Mouse (Mus musculus) erythroblast, embryonic 14.5 days (primary cell): ENCODE results near the gene Tmc3. TPM values are rescaled to one million over a fixed set of nuclear protein-coding genes. Genes with fewer than 3 reads are reported as not detected.

ENCODE experiments used
- H3K27me3 ChIP-seq: 2 replicates; pipeline ENCODE4 v1.6.1; 2012; ENCODE audit warnings: inconsistent platforms; ENCODE audit not compliant: control insufficient read depth
- H3K36me3 ChIP-seq: 2 replicates; pipeline ENCODE4 v1.6.1; 2012; ENCODE audit warnings: mild to moderate bottlenecking, inconsistent platforms; ENCODE audit not compliant: control insufficient read depth
- H3K4me1 ChIP-seq: 2 replicates; pipeline ENCODE4 v1.6.1; 2012; ENCODE audit warnings: inconsistent platforms; ENCODE audit not compliant: control insufficient read depth
- H3K4me3 ChIP-seq: replicated peaks from 2 replicates; pipeline ENCODE3; 2012; ENCODE audit warnings: moderate library complexity, mild to moderate bottlenecking, inconsistent platforms
- H3K9me3 ChIP-seq: 2 replicates; pipeline ENCODE4 v1.6.1; 2012; ENCODE audit warnings: low read length, inconsistent platforms, mixed read lengths; ENCODE audit not compliant: control insufficient read depth
- GATA1 ChIP-seq: IDR thresholded peaks from 2 replicates; pipeline ENCODE4 v1.6.1; 2012; ENCODE audit warnings: low read length, inconsistent platforms, mixed read lengths
- TAL1 ChIP-seq: IDR thresholded peaks from 3 replicates; pipeline ENCODE4 v1.6.1; 2012; ENCODE audit warnings: low read length, inconsistent platforms, mixed read lengths
- polyA plus RNA-seq: library from polyadenylated mRNA; stranded (reverse); fragments of >175 nt; gene quantifications from 2 replicates; pipeline ENCODE4 v1.2.3, GENCODE M21; 2012

The Tmc3 gene
- polyA plus RNA-seq, 1 experiment = not detected

DNA sequence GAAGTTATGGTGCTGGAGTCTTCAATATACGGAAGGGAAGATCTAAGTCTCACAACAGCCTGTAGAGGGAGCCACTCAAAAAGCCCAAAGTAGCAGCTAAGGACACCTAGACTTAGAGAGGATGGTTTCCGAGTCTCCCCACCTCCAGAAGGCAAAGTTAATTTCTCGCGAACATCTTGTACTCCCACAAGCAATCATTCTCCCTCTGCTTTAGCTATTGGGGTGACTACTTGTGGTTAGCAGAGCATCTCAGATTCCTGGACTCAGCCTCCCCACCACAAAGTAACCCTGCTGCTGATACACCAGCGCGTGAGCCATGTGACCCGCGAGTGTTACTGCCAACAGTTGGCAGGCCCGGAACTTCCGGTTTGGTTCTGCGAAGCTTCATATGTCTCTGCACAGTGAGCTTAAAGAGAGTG, 75.6 kb downstream of the Tmc3 start:
- Histone ChIP-seq H3K27me3 (no peaks in the 10 kb centered on the region), H3K9me3 (no peaks in the 10 kb centered on the region), H3K4me1 (no peaks in the 10 kb centered on the region), H3K36me3 (no peaks in the 10 kb centered on the region), H3K4me3 (no peak overlapping the region)
- TF ChIP-seq GATA1 (no peak), TAL1 (no peak)

DNA sequence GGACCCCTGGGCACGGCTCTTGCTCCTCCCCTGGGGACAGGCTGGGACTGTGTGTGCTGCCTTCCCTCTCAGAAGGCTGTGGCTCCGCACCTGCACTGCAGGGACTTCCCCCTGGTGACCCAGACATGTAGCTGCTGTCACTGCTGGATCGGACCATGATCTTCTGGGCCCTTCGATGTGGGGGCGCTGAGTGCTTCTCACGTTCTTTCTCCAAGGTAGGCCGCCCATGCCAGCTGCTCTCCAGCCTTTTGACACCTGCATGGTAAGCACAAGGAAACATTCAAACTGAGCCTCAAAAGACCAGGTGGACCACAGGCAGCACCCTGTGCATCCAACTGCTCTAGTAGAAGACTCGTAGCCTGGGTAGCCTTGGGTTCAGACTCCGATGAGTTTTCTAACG, 76.3 kb downstream of the Tmc3 start:
- no peaks in the 10 kb centered on the region for H3K4me1 ChIP-seq
- H3K4me3 ChIP-seq = no peak overlapping the region
- no peak for TF ChIP-seq TAL1
- TF ChIP-seq GATA1 = no peak
- H3K36me3 ChIP-seq = no peaks in the 10 kb centered on the region
- H3K9me3 ChIP-seq = no peaks in the 10 kb centered on the region
- no peaks in the 10 kb centered on the region for H3K27me3 ChIP-seq

DNA sequence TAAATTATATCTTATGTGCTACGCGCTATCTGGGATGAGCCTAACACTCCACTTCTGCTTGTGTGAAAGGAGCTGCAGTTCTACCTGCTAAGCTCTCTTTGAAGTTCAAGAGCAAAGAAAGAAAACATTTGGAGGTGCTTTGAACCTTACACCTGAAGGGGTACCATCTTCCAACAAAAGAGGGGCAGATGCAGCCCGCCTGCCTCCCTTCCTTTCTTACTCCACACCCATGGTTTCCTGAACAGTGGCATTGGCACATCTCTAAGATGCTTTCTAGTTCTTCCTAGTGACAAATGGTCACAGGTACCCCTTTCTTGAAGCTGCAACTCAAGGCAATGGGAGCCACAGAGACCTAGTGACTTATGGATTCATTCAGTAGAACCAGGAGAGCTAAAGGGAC, 77.0 kb downstream of the Tmc3 start:
- TF ChIP-seq TAL1 (no peak), GATA1 (no peak)
- Histone ChIP-seq H3K4me3 (no peak overlapping the region), H3K9me3 (no peaks in the 10 kb centered on the region), H3K36me3 (no peaks in the 10 kb centered on the region), H3K27me3 (no peaks in the 10 kb centered on the region), H3K4me1 (no peaks in the 10 kb centered on the region)

DNA sequence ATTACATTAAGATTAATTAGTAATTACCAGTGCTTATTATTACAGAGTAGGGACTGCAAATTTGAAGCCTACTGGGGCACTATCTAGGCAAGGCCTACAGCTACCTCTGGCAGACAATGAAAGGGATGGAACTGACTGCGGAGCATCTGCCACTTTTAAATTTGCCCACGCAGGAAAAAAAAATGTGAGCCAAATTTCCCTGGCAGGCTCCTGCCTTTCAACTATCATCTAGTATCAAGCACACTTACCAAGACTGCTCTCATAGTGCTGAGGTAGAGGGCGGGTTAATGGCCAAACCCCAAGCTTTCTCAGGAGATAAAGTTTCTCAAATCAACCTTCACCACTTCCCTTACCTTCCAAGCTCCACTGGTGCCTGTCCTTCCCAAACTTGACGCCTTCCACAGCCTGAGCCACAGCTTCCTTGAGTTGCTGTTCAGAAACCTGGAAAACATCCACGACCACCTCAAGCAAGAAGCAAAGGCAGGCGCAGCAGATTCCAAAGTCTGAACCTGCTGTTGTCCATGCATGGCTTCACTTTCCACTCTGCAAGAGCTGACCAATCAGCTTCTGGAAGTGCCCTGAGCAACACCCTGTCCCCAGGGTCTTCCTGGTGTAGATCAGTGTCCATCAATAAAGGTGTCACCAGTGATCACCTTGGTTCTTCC, 78.1 kb downstream of the Tmc3 start:
- Histone ChIP-seq H3K4me3 (no peak overlapping the region), H3K36me3 (no peaks in the 10 kb centered on the region), H3K9me3 (no peaks in the 10 kb centered on the region), H3K4me1 (no peaks in the 10 kb centered on the region), H3K27me3 (no peaks in the 10 kb centered on the region)
- TF ChIP-seq TAL1 = no peak
- no peak for TF ChIP-seq GATA1

DNA sequence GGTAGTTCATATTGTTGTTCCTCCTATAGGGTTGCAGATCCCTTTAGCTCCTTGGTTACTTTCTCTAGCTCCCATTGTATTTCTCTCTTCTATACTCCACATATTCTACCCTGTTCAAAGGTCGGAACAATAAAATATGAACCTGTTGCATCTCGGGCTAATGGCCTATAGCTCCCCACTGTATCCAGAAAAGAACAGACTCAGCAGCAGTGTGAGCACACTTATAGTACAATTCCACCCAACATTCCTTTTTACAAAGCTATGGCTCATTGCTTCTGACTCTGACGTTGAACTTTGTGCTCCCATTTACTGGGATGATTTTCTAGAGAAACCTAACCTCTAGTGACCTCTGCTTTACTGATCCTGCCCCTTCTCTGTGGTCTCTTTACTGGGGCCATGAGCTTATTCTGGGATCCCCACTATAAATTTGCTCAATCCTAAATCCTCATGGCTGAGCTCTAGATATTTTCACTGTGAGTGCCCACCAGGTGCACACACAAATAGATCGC, 81.4 kb downstream of the Tmc3 start:
- no peaks in the 10 kb centered on the region for H3K36me3 ChIP-seq
- no peaks in the 10 kb centered on the region for H3K4me1 ChIP-seq
- TF ChIP-seq TAL1 = no peak
- TF ChIP-seq GATA1 = no peak

DNA sequence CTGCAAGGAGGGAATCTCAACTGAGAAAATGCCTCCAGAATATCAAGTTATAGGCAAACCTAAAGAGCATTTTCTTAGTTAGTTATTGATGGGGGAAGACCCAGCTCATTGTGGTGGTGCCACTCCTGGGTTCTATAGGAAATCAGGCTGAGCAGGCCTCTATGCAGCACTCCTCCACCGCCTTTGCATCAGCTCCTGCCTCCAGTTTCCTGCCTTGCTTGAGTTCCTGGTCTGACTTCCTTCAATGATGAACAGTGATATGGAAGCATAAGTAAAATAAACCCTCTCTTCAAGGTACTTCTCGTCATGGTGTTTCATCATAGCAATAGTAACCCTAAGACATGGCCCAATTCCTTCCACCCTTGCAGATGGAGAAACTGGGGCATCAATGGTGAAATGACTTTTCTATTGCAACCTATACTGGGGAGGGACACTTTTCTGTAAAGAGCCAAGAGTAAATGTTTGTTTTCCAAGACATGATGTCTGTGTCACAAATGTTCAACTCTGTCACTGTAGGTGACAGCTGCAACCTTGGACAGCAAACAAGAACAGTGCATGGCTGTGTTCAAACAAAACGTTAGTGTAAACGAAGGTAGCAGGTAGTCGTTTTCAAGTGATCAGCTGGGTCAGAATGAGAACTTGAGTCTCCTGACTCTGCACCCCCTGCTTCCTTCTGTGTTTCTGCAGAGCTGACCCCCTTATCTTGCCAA, 83.4 kb downstream of the Tmc3 start:
- Histone ChIP-seq H3K4me3 (no peak overlapping the region), H3K4me1 (no peaks in the 10 kb centered on the region), H3K36me3 (no peaks in the 10 kb centered on the region), H3K27me3 (no peaks in the 10 kb centered on the region), H3K9me3 (no peaks in the 10 kb centered on the region)
- TF ChIP-seq GATA1 (no peak), TAL1 (no peak)

More for the DNA sequence above, 81.4 kb downstream of the Tmc3 start:
- Histone ChIP-seq H3K27me3 (no peaks in the 10 kb centered on the region), H3K4me3 (no peak overlapping the region), H3K9me3 (no peaks in the 10 kb centered on the region)

DNA sequence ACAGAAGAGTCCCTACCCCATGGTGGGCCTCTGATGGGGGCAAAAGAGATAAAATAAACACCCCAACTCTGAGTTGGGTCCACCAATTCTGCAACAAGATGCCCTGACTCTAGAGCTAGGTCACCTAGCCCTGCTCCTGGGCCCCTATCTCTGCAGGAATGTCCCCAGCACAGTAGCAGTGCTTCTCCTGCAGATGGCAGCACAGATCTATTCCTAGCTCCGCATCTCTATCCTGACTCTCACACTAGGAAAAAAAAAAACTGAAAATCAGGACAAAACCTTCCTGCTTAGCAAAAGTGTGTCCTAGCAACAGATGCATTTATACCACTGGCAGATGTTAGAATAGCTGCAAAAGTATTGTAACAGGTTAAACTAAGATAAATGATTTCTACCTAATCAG, 84.0 kb downstream of the Tmc3 start:
- H3K4me3 ChIP-seq = no peak overlapping the region
- H3K36me3 ChIP-seq = no peaks in the 10 kb centered on the region
- TF ChIP-seq TAL1 (no peak), GATA1 (no peak)
- H3K9me3 ChIP-seq = no peaks in the 10 kb centered on the region
- no peaks in the 10 kb centered on the region for H3K27me3 ChIP-seq
- no peaks in the 10 kb centered on the region for H3K4me1 ChIP-seq

DNA sequence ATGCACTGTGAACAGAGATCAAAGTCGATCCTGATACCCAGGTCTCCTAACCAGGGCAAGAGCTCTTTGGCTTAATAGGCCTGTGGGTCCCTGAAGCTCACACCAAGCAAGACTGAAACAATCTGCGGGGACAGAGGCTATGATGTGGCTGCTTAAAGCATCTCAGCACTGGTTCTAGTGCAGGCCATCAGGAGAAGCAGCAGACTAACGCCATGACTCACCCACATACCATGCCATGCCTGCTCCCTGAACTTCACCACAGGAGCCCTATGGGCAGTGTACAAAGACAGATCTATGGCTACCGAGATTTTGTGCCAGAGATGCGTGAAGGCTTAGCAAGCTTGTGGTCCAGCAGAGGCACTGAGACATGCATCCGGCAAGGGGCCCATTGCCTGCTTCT, 86.8 kb downstream of the Tmc3 start:
- no peak overlapping the region for H3K4me3 ChIP-seq

More for the DNA sequence above, 86.8 kb downstream of the Tmc3 start:
- H3K36me3 ChIP-seq = no peaks in the 10 kb centered on the region
- H3K27me3 ChIP-seq = no peaks in the 10 kb centered on the region
- TF ChIP-seq TAL1 = no peak
- TF ChIP-seq GATA1 = no peak
- no peaks in the 10 kb centered on the region for H3K9me3 ChIP-seq
- H3K4me1 ChIP-seq = no peaks in the 10 kb centered on the region

Other genes with a start within 250 kb of the Tmc3 start
- gene Stard5, start 47.0 kb downstream of the Tmc3 start, polyA plus RNA-seq = 0.05 TPM in 1 of 2 replicates, not detected in the other
- gene Il16, start 160.8 kb downstream of the Tmc3 start, polyA plus RNA-seq = 0.01 and 0.03 TPM in 2 replicates
- gene Cfap161, start 210.0 kb downstream of the Tmc3 start, polyA plus RNA-seq = not detected in 2 replicates